Mouse (Mus musculus) kidney, postnatal 10 days (tissue): ENCODE measurements around the gene Thap4.
"Not testable (repeated sequence)": the region's sequence is repeated elsewhere in the genome, so short reads cannot be mapped to it uniquely, and the experiment has no call there.

Experiments used
- DNase-seq: peaks from one replicate; pipeline ENCODE4 v3.0.0; 2021; ENCODE audit warnings: mixed read lengths

The Thap4 gene

GRCm38 (mm10) chr1:93689901-93690496, 64.7 kb downstream of the Thap4 start:
- no peak for DNase-seq

GRCm38 (mm10) chr1:93688154-93688553, 66.5 kb downstream of the Thap4 start:
- peak; percentile 83 for DNase-seq

- DNase-seq, result peak; percentile 67
Observed at GRCm38 (mm10) chr1:93686961-93687320, 67.7 kb downstream of the Thap4 start.

GRCm38 (mm10) chr1:93686245-93686960, 68.3 kb downstream of the Thap4 start:
- peak; percentile 85 for DNase-seq

GRCm38 (mm10) chr1:93685401-93686244, 69.0 kb downstream of the Thap4 start, which contains the start of gene Bok:
TSS of gene Bok (plus strand) at chr1:93685660.
- DNase-seq, result peak; percentile 96

- peak; percentile 58 for DNase-seq
Observed at GRCm38 (mm10) chr1:93679889-93680568, 74.6 kb downstream of the Thap4 start.

GRCm38 (mm10) chr1:93678386-93678785, 76.3 kb downstream of the Thap4 start:
- peak; percentile 46 for DNase-seq

- no peak for DNase-seq
Observed at GRCm38 (mm10) chr1:93672682-93673081, 82.0 kb downstream of the Thap4 start.

- no peak for DNase-seq
Observed at GRCm38 (mm10) chr1:93669941-93670340, 84.7 kb downstream of the Thap4 start.

- DNase-seq, result peak; percentile 93
Observed at GRCm38 (mm10) chr1:93668791-93669548, 85.7 kb downstream of the Thap4 start.

GRCm38 (mm10) chr1:93667760-93668400, 86.8 kb downstream of the Thap4 start:
- peak; percentile 55 for DNase-seq

GRCm38 (mm10) chr1:93658559-93658958, 96.1 kb downstream of the Thap4 start, which contains the start of gene Stk25:
TSS of gene Stk25 (minus strand) at chr1:93658659.
- not testable (repeated sequence) for DNase-seq

- no peak for DNase-seq
Observed at GRCm38 (mm10) chr1:93657025-93657360, 97.7 kb downstream of the Thap4 start.

GRCm38 (mm10) chr1:93656325-93657024, 98.2 kb downstream of the Thap4 start:
- DNase-seq, result no peak

- DNase-seq, result no peak
Observed at GRCm38 (mm10) chr1:93654798-93655197, 99.9 kb downstream of the Thap4 start.

GRCm38 (mm10) chr1:93654275-93654674, 100.4 kb downstream of the Thap4 start:
- DNase-seq, result no peak
